Mouse (Mus musculus) G1E (cell line): Measurements from ENCODE around the gene Gsto1.

Experiments
- CTCF ChIP-seq: IDR thresholded peaks from 2 replicates; pipeline ENCODE4 v1.5.1; 2012; ENCODE audit warnings: low read depth, low read length, inconsistent platforms, mixed read lengths
- GATA1 ChIP-seq: IDR thresholded peaks from 2 replicates; pipeline ENCODE4 v1.6.1; 2012; ENCODE audit warnings: borderline replicate concordance, low read length, inconsistent platforms, mixed read lengths
- GATA2 ChIP-seq: IDR thresholded peaks from 2 replicates; pipeline ENCODE4 v1.6.1; 2012; ENCODE audit warnings: low read depth, low read length, inconsistent platforms, borderline replicate concordance
- POLR2AphosphoS5 ChIP-seq: IDR thresholded peaks from 2 replicates; pipeline ENCODE4 v1.6.1; 2012; ENCODE audit warnings: low read depth, low read length, inconsistent platforms; ENCODE audit not compliant: insufficient replicate concordance
- TAL1 ChIP-seq: conservative IDR thresholded peaks from 2 replicates; pipeline ENCODE4 v1.6.1; 2012; ENCODE audit warnings: low read depth, low read length, inconsistent platforms, mixed read lengths

GRCm38 (mm10) chr19:47821494-47821872 lies 33.3 kb upstream of the Gsto1 start:
- TF ChIP-seq GATA1: no peak
- no peak for TF ChIP-seq CTCF
- TF ChIP-seq TAL1: no peak
- TF ChIP-seq POLR2AphosphoS5: no peak
- no peak for TF ChIP-seq GATA2
